Mouse (Mus musculus): ENCODE data around the gene Rhox7b.
"Not testable (repeated sequence)": the region's sequence is repeated elsewhere in the genome, so short reads cannot be mapped to it uniquely, and the experiment has no call there.

GRCm38 (mm10) chrX:37901670-37902069 is 4.6 kb upstream of the Rhox7b start, which contains the start of gene Rhox9:
- not testable (repeated sequence) for TF ChIP-seq POLR2A (IDR thresholded peaks at IDR 0.05; ENCODE audit: control insufficient read depth, extremely low read depth, insufficient read depth, low read length, poor library complexity); CTCF (IDR thresholded peaks at IDR 0.05; ENCODE audit: borderline replicate concordance, control insufficient read depth, extremely low read depth, insufficient read depth, low read length, poor library complexity)
